Mouse (Mus musculus) stomach, postnatal 0 days (tissue): ENCODE results near the gene Prr19. TPM values are rescaled to one million over a fixed set of nuclear protein-coding genes. Genes with fewer than 3 reads are reported as not detected.
A peak's percentile ranks its signal among the peaks of the same experiment; 100 is the strongest.
"Not testable (repeated sequence)": the region's sequence is repeated elsewhere in the genome, so short reads cannot be mapped to it uniquely, and the experiment has no call there.

Experiments
- ATAC-seq: fragments of 200-750 bp; cut with Nextera tagmentation; 2 replicates; pipeline ENCODE4 v1.8.0; 2017; ENCODE audit not compliant: low FRiP score, low TSS enrichment
- DNase-seq: peaks from one replicate; pipeline ENCODE4 v3.0.0-alpha.2; 2016; ENCODE audit warnings: low spot score
- H3K27ac ChIP-seq: fragments of 300-500 bp; sonication (generic); replicated peaks from 2 replicates; pipeline ENCODE4 v1.5.1; 2014; ENCODE audit warnings: mild to moderate bottlenecking, control low read depth
- H3K27me3 ChIP-seq: fragments of 300-500 bp; sonication (generic); 2 replicates; pipeline ENCODE4 v1.6.1; 2014; ENCODE audit warnings: low read length; ENCODE audit not compliant: control insufficient read depth, insufficient read depth
- H3K36me3 ChIP-seq: fragments of 300-500 bp; sonication (generic); 2 replicates; pipeline ENCODE4 v1.6.1; 2014; ENCODE audit warnings: low read length, mixed read lengths; ENCODE audit not compliant: control insufficient read depth, insufficient read depth
- H3K4me1 ChIP-seq: fragments of 300-500 bp; sonication (generic); replicated peaks from 2 replicates; pipeline ENCODE4 v1.6.1; 2014; ENCODE audit warnings: antibody characterized with exemption; ENCODE audit not compliant: control insufficient read depth, insufficient read depth
- H3K4me2 ChIP-seq: fragments of 300-500 bp; sonication (generic); replicated peaks from 2 replicates; pipeline ENCODE4 v1.6.1; 2014; ENCODE audit warnings: low read depth, mild to moderate bottlenecking, control low read depth, moderate library complexity
- H3K4me3 ChIP-seq: fragments of 300-500 bp; sonication (generic); 2 replicates; pipeline ENCODE4 v1.5.1; 2014; ENCODE audit warnings: low read depth, low read length, control low read depth
- H3K9ac ChIP-seq: fragments of 300-500 bp; sonication (generic); 2 replicates; pipeline ENCODE4 v1.6.1; 2014; ENCODE audit warnings: mild to moderate bottlenecking, low read length, control low read depth, mixed read lengths
- H3K9me3 ChIP-seq: fragments of 300-500 bp; sonication (generic); 2 replicates; pipeline ENCODE4 v1.6.1; 2016; ENCODE audit warnings: low read length; ENCODE audit not compliant: control insufficient read depth
- CTCF ChIP-seq: IDR thresholded peaks from 2 replicates; pipeline ENCODE4 v1.5.1; 2016; ENCODE audit warnings: antibody characterized with exemption, low read depth, mild to moderate bottlenecking, moderate library complexity
- EP300 ChIP-seq: optimal IDR thresholded peaks from 2 replicates; pipeline ENCODE3; 2016; ENCODE audit warnings: antibody characterized with exemption
- WGBS: fragments of 180-500 bp; shearing (Covaris S2); extraction: QIAGEN DNeasy Blood & Tissue Kit; methylation state at CpG from one replicate; pipeline ENCODE4 v1.1.7; 2014; 5-methylcytosine and 5-hydroxymethylcytosine counted together
- polyA plus RNA-seq: library from polyadenylated mRNA; unstranded; fragments of >200 nt; fragmentation: Nextera tagmentation; extraction: Ambion mirVana; gene quantifications from 2 replicates; pipeline ENCODE4 v1.2.1, GENCODE M21; 2015

Gene Prr19
- polyA plus RNA-seq, 1 experiment from 2014 or later, result 0.07 TPM

- Histone ChIP-seq H3K9me3 (no peaks in the 10 kb centered on the region), H3K4me2 (peak overlapping the region; percentile 69), H3K36me3 (no peaks in the 10 kb centered on the region), H3K4me1 (0 out of 2 replicates have a peak, but pooled peaks cover 5% of the 10 kb centered on the region), H3K27ac (no peak overlapping the region), H3K27me3 (no peaks in the 10 kb centered on the region; the same call in 1 of the 2 replicates), H3K9ac (peak overlapping the region; percentile 48), H3K4me3 (peak overlapping the region; percentile 42)
- no peak for DNase-seq
- 1% methylated on average over 64 of the region's 69 CpGs for whole genome bisulfite sequencing
- ATAC-seq, result no peak
- no peak for TF ChIP-seq EP300
- no peak for TF ChIP-seq CTCF
Measured at GRCm38 (mm10) chr7:25315306-25316041, 14.3 kb downstream of the Prr19 start.

GRCm38 (mm10) chr7:25316532-25317445 lies 15.6 kb downstream of the Prr19 start, which contains the start of gene Megf8:
Megf8 (plus strand) TSS chr7:25317164.
- ATAC-seq (peak; percentile 97), DNase-seq (peak; percentile 93)
- H3K4me2 ChIP-seq, result peak within 1 kb of the TSS; percentile 91
- peak within 1 kb of the TSS; percentile 63 for H3K4me3 ChIP-seq
- H3K4me1 ChIP-seq, result 0 out of 2 replicates have a peak, but pooled peaks cover 7% of the 10 kb centered on the region
- WGBS, result under 1% methylated on average over 52 of the region's 52 CpGs
- peak within 1 kb of the TSS; percentile 70 for H3K9ac ChIP-seq
- TF ChIP-seq EP300 (no peak), CTCF (peak; percentile 98)
- no peaks in the 10 kb centered on the region for H3K9me3 ChIP-seq
- no peaks in the 10 kb centered on the region for H3K27me3 ChIP-seq
- H3K27ac ChIP-seq, result peak within 1 kb of the TSS; percentile 87
- H3K36me3 ChIP-seq, result no peaks in the 10 kb centered on the region

GRCm38 (mm10) chr7:25317446-25317999 lies 16.3 kb downstream of the Prr19 start:
- Histone ChIP-seq H3K4me1 (0 out of 2 replicates have a peak, but pooled peaks cover 8% of the 10 kb centered on the region), H3K4me2 (peak overlapping the region; percentile 91), H3K27ac (peak overlapping the region; percentile 87), H3K4me3 (peak overlapping the region; percentile 63), H3K27me3 (no peaks in the 10 kb centered on the region), H3K36me3 (no peaks in the 10 kb centered on the region), H3K9ac (peak overlapping the region; percentile 70), H3K9me3 (no peaks in the 10 kb centered on the region)
- TF ChIP-seq CTCF, result no peak
- no peak for TF ChIP-seq EP300
- DNase-seq (no peak), ATAC-seq (no peak)
- WGBS, result 9% methylated on average over 21 of the region's 21 CpGs

DNA sequence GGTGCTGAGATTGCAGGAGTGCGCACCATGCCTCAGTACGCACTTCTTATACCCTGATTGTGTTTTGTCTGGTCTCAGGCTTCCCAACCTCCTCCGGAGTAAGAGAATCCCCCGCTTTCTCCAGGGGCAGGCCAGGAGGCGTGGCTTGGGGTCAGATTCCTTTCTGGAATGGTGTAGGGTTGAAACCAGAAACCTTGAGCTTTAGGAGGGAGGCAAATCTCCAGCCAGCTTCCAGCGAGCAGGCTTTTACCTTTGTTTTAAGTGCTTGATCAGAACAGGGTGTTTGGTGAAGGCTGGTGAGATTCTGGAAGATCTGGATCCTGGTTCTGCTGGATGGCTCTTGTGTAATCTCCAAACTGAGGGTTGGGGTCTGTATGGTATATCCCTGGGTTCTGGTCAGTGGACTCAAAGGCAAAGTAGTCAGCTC lies 20.9 kb downstream of the Prr19 start:
- no peak overlapping the region for H3K4me3 ChIP-seq

GRCm38 (mm10) chr7:25323219-25323618 lies 22.0 kb downstream of the Prr19 start:
- 78% methylated on average over 2 of the region's 2 CpGs for WGBS
- H3K9ac ChIP-seq, result no peak overlapping the region
- ATAC-seq (no peak), DNase-seq (no peak)
- no peak for TF ChIP-seq EP300
- TF ChIP-seq CTCF, result no peak
- no peaks in the 10 kb centered on the region for H3K27me3 ChIP-seq
- 0 out of 2 replicates have a peak, but pooled peaks cover 3% of the 10 kb centered on the region for H3K4me1 ChIP-seq
- H3K4me3 ChIP-seq, result no peak overlapping the region
- H3K36me3 ChIP-seq, result peaks cover 2% of the 10 kb centered on the region; the same call in 1 of the 2 replicates
- no peak overlapping the region for H3K4me2 ChIP-seq
- H3K9me3 ChIP-seq, result no peaks in the 10 kb centered on the region
- no peak overlapping the region for H3K27ac ChIP-seq

More for the DNA sequence above, 20.9 kb downstream of the Prr19 start:
- ATAC-seq (peak; percentile 41; the same call in 1 of the 2 replicates), DNase-seq (peak; percentile 41)
- TF ChIP-seq EP300, result no peak
- no peak for TF ChIP-seq CTCF
- H3K9me3 ChIP-seq, result no peaks in the 10 kb centered on the region
- 0 out of 2 replicates have a peak overlapping the region, but pooled peaks have one; percentile 18 for H3K9ac ChIP-seq
- H3K27ac ChIP-seq, result peak overlapping the region; percentile 46
- H3K27me3 ChIP-seq, result no peaks in the 10 kb centered on the region
- H3K4me1 ChIP-seq, result 0 out of 2 replicates have a peak, but pooled peaks cover 3% of the 10 kb centered on the region
- 19% methylated on average over 6 of the region's 6 CpGs for WGBS
- H3K36me3 ChIP-seq, result no peaks in the 10 kb centered on the region
- H3K4me2 ChIP-seq, result peak overlapping the region; percentile 41

DNA sequence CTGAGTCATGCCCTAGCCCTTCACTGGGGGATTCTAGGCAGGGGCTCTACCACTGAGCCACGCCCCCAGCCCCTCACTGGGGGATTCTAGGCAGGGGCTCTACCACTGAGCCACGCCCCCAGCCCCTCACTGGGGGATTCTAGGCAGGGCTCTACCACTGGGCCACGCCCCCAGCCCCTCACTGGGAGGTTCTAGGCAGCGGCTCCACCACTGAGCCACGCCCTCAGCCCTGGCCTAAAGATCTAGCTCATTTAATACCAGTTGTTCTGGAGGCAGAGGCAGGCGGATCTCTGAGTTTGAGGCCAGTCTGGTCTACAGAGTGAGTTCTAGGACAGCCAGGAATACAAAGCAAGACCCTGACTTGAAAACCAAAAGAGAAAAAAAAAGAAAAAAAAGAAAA lies 24.2 kb downstream of the Prr19 start:
- not testable (repeated sequence) for H3K27ac ChIP-seq, H3K4me2 ChIP-seq, H3K4me3 ChIP-seq, H3K36me3 ChIP-seq, H3K9ac ChIP-seq, H3K4me1 ChIP-seq, DNase-seq, ATAC-seq, H3K27me3 ChIP-seq, H3K9me3 ChIP-seq
- 84% methylated on average over 6 of the region's 6 CpGs for WGBS
